Mouse (Mus musculus): ENCODE measurements at regions not wholly inside any gene's neighbourhood (a gene's known extent, or its start where the extent isn't known, plus 50 kb on each side); places are given as distances from the start of the nearest gene placed in this dataset.

GRCm38 (mm10) chr7:130082662-130083061 lies 437.5 kb downstream of the Ate1 start:
- H3K36me3 ChIP-seq (ENCODE audit: control insufficient read depth, insufficient read depth, low read length): no peaks in the 10 kb centered on the region
- H3K27ac ChIP-seq (ENCODE audit: low read depth, low read length): no peak overlapping the region
- H3K9me3 ChIP-seq (ENCODE audit: control insufficient read depth, low read length): no peaks in the 10 kb centered on the region
- no peak overlapping the region for H3K9ac ChIP-seq (ENCODE audit: low read length)
- WGBS: 80% methylated on average over 4 of the region's 4 CpGs
- H3K27me3 ChIP-seq (ENCODE audit: control insufficient read depth, insufficient read depth, low read length): no peaks in the 10 kb centered on the region
- H3K4me1 ChIP-seq (ENCODE audit: control insufficient read depth, insufficient read depth, low read length): no peaks in the 10 kb centered on the region
- no peak overlapping the region for H3K4me2 ChIP-seq (ENCODE audit: low read depth)
- no peak overlapping the region for H3K4me3 ChIP-seq (ENCODE audit: low read depth, low read length)
- ATAC-seq (ENCODE audit: insufficient read depth, low FRiP score, low TSS enrichment): no peak
- no peak for DNase-seq (ENCODE audit: low spot score)

- H3K4me1 ChIP-seq (ENCODE audit: control insufficient read depth, insufficient read depth, low read length): no peaks in the 10 kb centered on the region
- ATAC-seq (ENCODE audit: insufficient read depth, low FRiP score, low TSS enrichment) (no peak), DNase-seq (ENCODE audit: low spot score) (no peak)
- no peaks in the 10 kb centered on the region for H3K9me3 ChIP-seq (ENCODE audit: control insufficient read depth, low read length)
- no peak overlapping the region for H3K4me2 ChIP-seq (ENCODE audit: low read depth)
- H3K36me3 ChIP-seq (ENCODE audit: control insufficient read depth, insufficient read depth, low read length): no peaks in the 10 kb centered on the region
- no peaks in the 10 kb centered on the region for H3K27me3 ChIP-seq (ENCODE audit: control insufficient read depth, insufficient read depth, low read length)
- no peak overlapping the region for H3K9ac ChIP-seq (ENCODE audit: low read length)
- no peak overlapping the region for H3K27ac ChIP-seq (ENCODE audit: low read depth, low read length)
- H3K4me3 ChIP-seq (ENCODE audit: low read depth, low read length): no peak overlapping the region
Observed at GRCm38 (mm10) chr7:130085706-130086105, 434.5 kb downstream of the Ate1 start.

- DNase-seq (ENCODE audit: low spot score) (no peak), ATAC-seq (ENCODE audit: insufficient read depth, low FRiP score, low TSS enrichment) (no peak)
- 90% methylated on average over 8 of the region's 8 CpGs for WGBS
- no peaks in the 10 kb centered on the region for H3K36me3 ChIP-seq (ENCODE audit: control insufficient read depth, insufficient read depth, low read length)
- no peak overlapping the region for H3K4me2 ChIP-seq (ENCODE audit: low read depth)
- no peak overlapping the region for H3K9ac ChIP-seq (ENCODE audit: low read length)
- H3K27ac ChIP-seq (ENCODE audit: low read depth, low read length): no peak overlapping the region
- no peaks in the 10 kb centered on the region for H3K9me3 ChIP-seq (ENCODE audit: control insufficient read depth, low read length)
- H3K4me1 ChIP-seq (ENCODE audit: control insufficient read depth, insufficient read depth, low read length): no peaks in the 10 kb centered on the region
- no peak overlapping the region for H3K4me3 ChIP-seq (ENCODE audit: low read depth, low read length)
- no peaks in the 10 kb centered on the region for H3K27me3 ChIP-seq (ENCODE audit: control insufficient read depth, insufficient read depth, low read length)
Observed at GRCm38 (mm10) chr7:130089896-130090610, 430.1 kb downstream of the Ate1 start.

GRCm38 (mm10) chr7:130091942-130092341 lies 428.2 kb downstream of the Ate1 start:
- H3K27ac ChIP-seq (ENCODE audit: low read depth, low read length): no peak overlapping the region
- no peak for ATAC-seq (ENCODE audit: insufficient read depth, low FRiP score, low TSS enrichment)
- H3K9me3 ChIP-seq (ENCODE audit: control insufficient read depth, low read length): no peaks in the 10 kb centered on the region
- no peak overlapping the region for H3K4me2 ChIP-seq (ENCODE audit: low read depth)
- no peaks in the 10 kb centered on the region for H3K36me3 ChIP-seq (ENCODE audit: control insufficient read depth, insufficient read depth, low read length)
- H3K4me3 ChIP-seq (ENCODE audit: low read depth, low read length): no peak overlapping the region
- no peak for DNase-seq (ENCODE audit: low spot score)
- WGBS: 39% methylated on average over 3 of the region's 3 CpGs
- no peak overlapping the region for H3K9ac ChIP-seq (ENCODE audit: low read length)
- H3K4me1 ChIP-seq (ENCODE audit: control insufficient read depth, insufficient read depth, low read length): no peaks in the 10 kb centered on the region
- no peaks in the 10 kb centered on the region for H3K27me3 ChIP-seq (ENCODE audit: control insufficient read depth, insufficient read depth, low read length)

- WGBS: 88% methylated on average over 4 of the region's 4 CpGs
Observed at GRCm38 (mm10) chr7:130095141-130095540, 425.0 kb downstream of the Ate1 start.

GRCm38 (mm10) chr7:130098606-130099005 lies 421.6 kb downstream of the Ate1 start:
- H3K9me3 ChIP-seq (ENCODE audit: control insufficient read depth, low read length): no peaks in the 10 kb centered on the region
- no peaks in the 10 kb centered on the region for H3K27me3 ChIP-seq (ENCODE audit: control insufficient read depth, insufficient read depth, low read length)
- WGBS: 73% methylated on average over 10 of the region's 10 CpGs
- no peak for DNase-seq (ENCODE audit: low spot score)
- H3K4me2 ChIP-seq (ENCODE audit: low read depth): no peak overlapping the region
- ATAC-seq (ENCODE audit: insufficient read depth, low FRiP score, low TSS enrichment): no peak
- no peaks in the 10 kb centered on the region for H3K4me1 ChIP-seq (ENCODE audit: control insufficient read depth, insufficient read depth, low read length)
- H3K9ac ChIP-seq (ENCODE audit: low read length): no peak overlapping the region
- no peak overlapping the region for H3K27ac ChIP-seq (ENCODE audit: low read depth, low read length)
- H3K4me3 ChIP-seq (ENCODE audit: low read depth, low read length): no peak overlapping the region
- H3K36me3 ChIP-seq (ENCODE audit: control insufficient read depth, insufficient read depth, low read length): no peaks in the 10 kb centered on the region

More at GRCm38 (mm10) chr7:130095141-130095540, 425.0 kb downstream of the Ate1 start:
- Histone ChIP-seq H3K9ac (ENCODE audit: low read length) (no peak overlapping the region), H3K4me3 (ENCODE audit: low read depth, low read length) (no peak overlapping the region), H3K27ac (ENCODE audit: low read depth, low read length) (no peak overlapping the region), H3K9me3 (ENCODE audit: control insufficient read depth, low read length) (no peaks in the 10 kb centered on the region), H3K4me1 (ENCODE audit: control insufficient read depth, insufficient read depth, low read length) (no peaks in the 10 kb centered on the region), H3K36me3 (ENCODE audit: control insufficient read depth, insufficient read depth, low read length) (no peaks in the 10 kb centered on the region), H3K27me3 (ENCODE audit: control insufficient read depth, insufficient read depth, low read length) (no peaks in the 10 kb centered on the region), H3K4me2 (ENCODE audit: low read depth) (no peak overlapping the region)
- DNase-seq (ENCODE audit: low spot score) (no peak), ATAC-seq (ENCODE audit: insufficient read depth, low FRiP score, low TSS enrichment) (no peak)

GRCm38 (mm10) chr7:130102671-130103070 lies 417.5 kb downstream of the Ate1 start:
- H3K4me2 ChIP-seq (ENCODE audit: low read depth): no peak overlapping the region
- DNase-seq (ENCODE audit: low spot score) (no peak), ATAC-seq (ENCODE audit: insufficient read depth, low FRiP score, low TSS enrichment) (no peak)
- WGBS: 86% methylated on average over 5 of the region's 5 CpGs
- H3K27me3 ChIP-seq (ENCODE audit: control insufficient read depth, insufficient read depth, low read length): no peaks in the 10 kb centered on the region
- H3K9me3 ChIP-seq (ENCODE audit: control insufficient read depth, low read length): no peaks in the 10 kb centered on the region
- no peak overlapping the region for H3K9ac ChIP-seq (ENCODE audit: low read length)
- H3K4me3 ChIP-seq (ENCODE audit: low read depth, low read length): no peak overlapping the region
- no peak overlapping the region for H3K27ac ChIP-seq (ENCODE audit: low read depth, low read length)
- no peaks in the 10 kb centered on the region for H3K36me3 ChIP-seq (ENCODE audit: control insufficient read depth, insufficient read depth, low read length)
- no peaks in the 10 kb centered on the region; the same call in 1 of the 2 replicates for H3K4me1 ChIP-seq (ENCODE audit: control insufficient read depth, insufficient read depth, low read length)

GRCm38 (mm10) chr7:130106961-130107360 lies 413.2 kb downstream of the Ate1 start:
- no peak for ATAC-seq (ENCODE audit: insufficient read depth, low FRiP score, low TSS enrichment)
- H3K4me2 ChIP-seq (ENCODE audit: low read depth): no peak overlapping the region
- no peak for DNase-seq (ENCODE audit: low spot score)
- WGBS: 75% methylated on average over 5 of the region's 5 CpGs
- H3K27ac ChIP-seq (ENCODE audit: low read depth, low read length): no peak overlapping the region
- H3K9ac ChIP-seq (ENCODE audit: low read length): no peak overlapping the region
- H3K4me3 ChIP-seq (ENCODE audit: low read depth, low read length): no peak overlapping the region
- no peaks in the 10 kb centered on the region; the same call in 1 of the 2 replicates for H3K4me1 ChIP-seq (ENCODE audit: control insufficient read depth, insufficient read depth, low read length)
- no peaks in the 10 kb centered on the region for H3K36me3 ChIP-seq (ENCODE audit: control insufficient read depth, insufficient read depth, low read length)
- no peaks in the 10 kb centered on the region for H3K9me3 ChIP-seq (ENCODE audit: control insufficient read depth, low read length)
- no peaks in the 10 kb centered on the region for H3K27me3 ChIP-seq (ENCODE audit: control insufficient read depth, insufficient read depth, low read length)

GRCm38 (mm10) chr7:130108362-130108761 lies 411.8 kb downstream of the Ate1 start:
- no peaks in the 10 kb centered on the region for H3K9me3 ChIP-seq (ENCODE audit: control insufficient read depth, low read length)
- H3K4me1 ChIP-seq (ENCODE audit: control insufficient read depth, insufficient read depth, low read length): no peaks in the 10 kb centered on the region; the same call in 1 of the 2 replicates
- H3K27me3 ChIP-seq (ENCODE audit: control insufficient read depth, insufficient read depth, low read length): no peaks in the 10 kb centered on the region
- DNase-seq (ENCODE audit: low spot score) (no peak), ATAC-seq (ENCODE audit: insufficient read depth, low FRiP score, low TSS enrichment) (no peak)
- H3K27ac ChIP-seq (ENCODE audit: low read depth, low read length): no peak overlapping the region
- 94% methylated on average over 17 of the region's 17 CpGs for WGBS
- no peaks in the 10 kb centered on the region for H3K36me3 ChIP-seq (ENCODE audit: control insufficient read depth, insufficient read depth, low read length)
- H3K9ac ChIP-seq (ENCODE audit: low read length): no peak overlapping the region
- no peak overlapping the region for H3K4me3 ChIP-seq (ENCODE audit: low read depth, low read length)
- H3K4me2 ChIP-seq (ENCODE audit: low read depth): no peak overlapping the region
